ENCODE assay signal across 9 mouse cellular contexts in the genomic region with DNA sequence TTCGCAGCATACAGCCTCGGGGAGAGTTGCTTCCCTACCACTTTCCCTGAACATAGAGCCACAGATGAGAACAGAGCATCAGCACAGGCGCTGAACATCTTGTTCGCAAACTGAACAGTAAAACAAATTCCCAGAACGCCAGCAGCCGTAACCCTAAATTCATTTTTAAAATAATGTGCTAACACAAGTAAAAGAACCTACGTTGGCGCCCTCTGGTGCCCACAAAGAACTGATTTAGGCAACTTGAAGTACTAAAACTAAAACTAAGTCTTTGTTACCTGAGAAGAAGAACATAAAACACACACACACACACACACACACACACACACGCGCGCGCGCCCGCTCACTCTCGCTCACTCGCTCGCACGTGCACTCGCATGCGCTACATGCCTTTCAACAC.
DNase-seq lines count a peak whose midpoint lies in the region; ATAC-seq and TF ChIP-seq lines count a peak whose summit lies in the region.
"Had no signal": no experiment of that assay in that cellular context is flagged by ENCODE, and none has a peak within 500 bp of the region (broad histone marks: within the 10 kb centered on the region; RNA-seq: fewer than 3 reads in every experiment).

No protein-coding gene starts in this region.

- no peak overlapping the region for H3K9ac ChIP-seq in forebrain, embryonic 14.5 days (ENCODE audit: low read length)
- no peak overlapping the region for H3K9ac ChIP-seq in forebrain, embryonic 11.5 days (ENCODE audit: low read length)

- H3K36me3 ChIP-seq in forebrain, embryonic 14.5 days (ENCODE audit: control insufficient read depth, insufficient read depth, low read length): no peaks in the 10 kb centered on the region
- no peaks in the 10 kb centered on the region for H3K36me3 ChIP-seq in forebrain, embryonic 11.5 days (ENCODE audit: control insufficient read depth, insufficient read depth, low read length)
- H3K36me3 ChIP-seq in small intestine, adult 2 months (ENCODE audit: control insufficient read depth, insufficient read depth, low read length): no peaks in the 10 kb centered on the region

- no peaks in the 10 kb centered on the region for H3K4me1 ChIP-seq in forebrain, embryonic 14.5 days (ENCODE audit: control insufficient read depth, insufficient read depth, low read length)
- H3K4me1 ChIP-seq in forebrain, embryonic 11.5 days (replicated peaks; ENCODE audit: control insufficient read depth, insufficient read depth, low read length): no peaks in the 10 kb centered on the region
- H3K4me1 ChIP-seq in small intestine, adult 2 months (ENCODE audit: control insufficient read depth, insufficient read depth, insufficient read length, low read length): peaks cover 1% of the 10 kb centered on the region; the same call in 1 of the 2 replicates

- intact Hi-C loops in left cerebral cortex, postnatal 25 days (cut with DNase I): loop anchor here (2.0 to 10.0 kb wide), 3 partner anchors 238 to 584 kb away; no protein-coding TSS in a partner anchor

- H3K27ac ChIP-seq in forebrain, embryonic 14.5 days (ENCODE audit: low read depth, low read length): no peak overlapping the region
- no peak overlapping the region for H3K27ac ChIP-seq in forebrain, embryonic 11.5 days (ENCODE audit: low read depth, low read length)
- H3K27ac ChIP-seq in small intestine, adult 2 months (ENCODE audit: insufficient read depth, low read depth, low read length): no peak overlapping the region
- H3K27ac ChIP-seq: macrophage had no signal

- peak; percentile 73 for DNase-seq in forebrain, embryonic 14.5 days (ENCODE audit: low spot score)
- no peak for DNase-seq in forebrain, embryonic 11.5 days (ENCODE audit: low spot score)
- DNase-seq in urinary bladder, adult 18-20 months (ENCODE audit: low spot score in 2 of 2): peak; percentile 13 to 51
- no peak for DNase-seq in urinary bladder, adult 2 months (ENCODE audit: low spot score)
- peak; percentile 39 for DNase-seq in heart, postnatal 4 days
- peak; percentile 65 to 74 for DNase-seq in left cerebral cortex, postnatal 25 days (ENCODE audit: low spot score in 2 of 2)
- DNase-seq in natural killer cell, adult 2 months (ENCODE audit: low spot score in 2 of 2): no peak

- 78% methylated on average over 20 of the region's 20 CpGs for WGBS in forebrain, embryonic 14.5 days
- 78% methylated on average over 20 of the region's 20 CpGs for WGBS in forebrain, embryonic 11.5 days
- 56% methylated on average over 20 of the region's 20 CpGs for WGBS in small intestine, adult 2 months

- H3K4me2 ChIP-seq in forebrain, embryonic 14.5 days (ENCODE audit: low read length): no peak overlapping the region
- H3K4me2 ChIP-seq in forebrain, embryonic 11.5 days (ENCODE audit: low read depth, low read length, severe bottlenecking): no peak overlapping the region

- TF ChIP-seq CTCF in small intestine, adult 2 months (IDR thresholded peaks at IDR 0.05; ENCODE audit: extremely low read depth, insufficient read length, insufficient replicate concordance, low read depth, low read length): no peak

- no peaks in the 10 kb centered on the region for H3K9me3 ChIP-seq in forebrain, embryonic 14.5 days (replicated peaks; ENCODE audit: control insufficient read depth, low read length)
- H3K9me3 ChIP-seq in forebrain, embryonic 11.5 days (ENCODE audit: control insufficient read depth, low read length): no peaks in the 10 kb centered on the region

- no peak overlapping the region for H3K4me3 ChIP-seq in forebrain, embryonic 14.5 days (ENCODE audit: low read depth, low read length)
- no peak overlapping the region for H3K4me3 ChIP-seq in forebrain, embryonic 11.5 days (ENCODE audit: low read depth, low read length)
- peak overlapping the region; percentile 53 for H3K4me3 ChIP-seq in small intestine, adult 2 months (ENCODE audit: low read depth, low read length)

- H3K27me3 ChIP-seq in forebrain, embryonic 14.5 days (replicated peaks; ENCODE audit: control insufficient read depth, insufficient read depth, low read length): no peaks in the 10 kb centered on the region
- H3K27me3 ChIP-seq in forebrain, embryonic 11.5 days (ENCODE audit: control insufficient read depth, insufficient read depth, low read length): no peaks in the 10 kb centered on the region
- H3K27me3 ChIP-seq in small intestine, adult 2 months (ENCODE audit: control insufficient read depth, insufficient read depth, low read length): no peaks in the 10 kb centered on the region

- ATAC-seq in forebrain, embryonic 14.5 days: no peak
- no peak for ATAC-seq in forebrain, embryonic 11.5 days (replicated peaks; ENCODE audit: low FRiP score)

- no peak for TF ChIP-seq POLR2A in small intestine, adult 2 months (IDR thresholded peaks at IDR 0.05; ENCODE audit: low read depth, low read length)

Comparison
In these comparisons a context has a peak if more than half of its experiments do, and no peak if none do; other contexts are left out.
1. DNase-seq: peak in forebrain, embryonic 14.5 days (single experiment), urinary bladder, adult 18-20 months (2 of 2), heart, postnatal 4 days (single experiment) and left cerebral cortex, postnatal 25 days (2 of 2); none in forebrain, embryonic 11.5 days (single experiment), urinary bladder, adult 2 months (single experiment) and natural killer cell, adult 2 months (0 of 2).